Mouse (Mus musculus) heart, embryonic 10.5 days (tissue): ENCODE measurements around the gene Ap5s1. TPM values are rescaled to one million over a fixed set of nuclear protein-coding genes. Genes with fewer than 3 reads are reported as not detected.
A peak's percentile ranks its signal among the peaks of the same experiment; 100 is the strongest.

ENCODE experiments used
- DNase-seq: peaks from one replicate; pipeline ENCODE4 v3.0.0-alpha.2; 2017; ENCODE audit warnings: low spot score
- H3K27ac ChIP-seq: fragments of 300-500 bp; sonication (generic); 2 replicates; pipeline ENCODE4 v1.5.1; 2016; ENCODE audit warnings: mild to moderate bottlenecking
- H3K27me3 ChIP-seq: fragments of 300-500 bp; sonication (generic); 2 replicates; pipeline ENCODE4 v1.6.1; 2016; ENCODE audit warnings: mild to moderate bottlenecking; ENCODE audit not compliant: poor library complexity, insufficient read depth, severe bottlenecking
- H3K36me3 ChIP-seq: fragments of 300-500 bp; sonication (generic); 2 replicates; pipeline ENCODE4 v1.6.1; 2016; ENCODE audit warnings: mild to moderate bottlenecking, moderate library complexity
- H3K4me1 ChIP-seq: fragments of 300-500 bp; sonication (generic); 2 replicates; pipeline ENCODE4 v1.6.1; 2016; ENCODE audit warnings: mild to moderate bottlenecking
- H3K4me3 ChIP-seq: fragments of 300-500 bp; sonication (generic); 2 replicates; pipeline ENCODE4 v1.5.1; 2016; ENCODE audit warnings: mild to moderate bottlenecking, moderate library complexity
- H3K9me3 ChIP-seq: fragments of 300-500 bp; sonication (generic); 2 replicates; pipeline ENCODE4 v1.6.1; 2016; ENCODE audit warnings: mild to moderate bottlenecking, moderate library complexity
- WGBS: fragments of 180-500 bp; shearing (Covaris S2); methylation state at CpG from one replicate; pipeline ENCODE4 v1.1.7; 2016; 5-methylcytosine and 5-hydroxymethylcytosine counted together
- polyA plus RNA-seq: library from polyadenylated mRNA; unstranded; fragments of >200 nt; fragmentation: Nextera tagmentation; extraction: Ambion mirVana; gene quantifications from 2 replicates; pipeline ENCODE4 v1.2.1, GENCODE M21; 2016

The Ap5s1 gene
- polyA plus RNA-seq, 1 experiment from 2014 or later, result 23.6 TPM

- 50% methylated on average over 5 of the region's 5 CpGs for WGBS
- Histone ChIP-seq H3K4me3 (no peak overlapping the region), H3K4me1 (peaks cover 38% of the 10 kb centered on the region), H3K27me3 (no peaks in the 10 kb centered on the region), H3K9me3 (no peaks in the 10 kb centered on the region), H3K27ac (peak overlapping the region; percentile 69; the same call in 1 of the 2 replicates), H3K36me3 (peaks cover 41% of the 10 kb centered on the region)
- no peak for DNase-seq
These were observed 17.2 kb upstream of the Ap5s1 start for GRCm38 (mm10) chr2:131189521-131190309.

- Histone ChIP-seq H3K4me1 (peaks cover 38% of the 10 kb centered on the region), H3K36me3 (peaks cover 48% of the 10 kb centered on the region), H3K27ac (0 out of 2 replicates have a peak overlapping the region, but pooled peaks have one; percentile 69), H3K27me3 (no peaks in the 10 kb centered on the region), H3K9me3 (no peaks in the 10 kb centered on the region), H3K4me3 (no peak overlapping the region)
- WGBS, result 48% methylated on average over 10 of the region's 10 CpGs
- no peak for DNase-seq
These were observed 16.4 kb upstream of the Ap5s1 start for GRCm38 (mm10) chr2:131190344-131191004.

- no peak for DNase-seq
- Histone ChIP-seq H3K9me3 (no peaks in the 10 kb centered on the region), H3K36me3 (peaks cover 54% of the 10 kb centered on the region), H3K27me3 (no peaks in the 10 kb centered on the region), H3K4me3 (no peak overlapping the region), H3K27ac (0 out of 2 replicates have a peak overlapping the region, but pooled peaks have one; percentile 69), H3K4me1 (peaks cover 33% of the 10 kb centered on the region)
- 85% methylated on average over 7 of the region's 7 CpGs for WGBS
These were observed 15.9 kb upstream of the Ap5s1 start for GRCm38 (mm10) chr2:131191005-131191390.

GRCm38 (mm10) chr2:131196606-131197316 is 10.1 kb upstream of the Ap5s1 start:
- no peak for DNase-seq
- Histone ChIP-seq H3K27ac (no peak overlapping the region), H3K4me1 (no peaks in the 10 kb centered on the region), H3K4me3 (no peak overlapping the region), H3K27me3 (no peaks in the 10 kb centered on the region), H3K36me3 (peaks cover 64% of the 10 kb centered on the region), H3K9me3 (no peaks in the 10 kb centered on the region)
- WGBS, result 91% methylated on average over 16 of the region's 16 CpGs

GRCm38 (mm10) chr2:131200710-131201109 is 6.2 kb upstream of the Ap5s1 start:
- H3K27ac ChIP-seq, result no peak overlapping the region
- H3K4me3 ChIP-seq, result no peak overlapping the region
- H3K36me3 ChIP-seq, result peaks cover 28% of the 10 kb centered on the region
- H3K27me3 ChIP-seq, result no peaks in the 10 kb centered on the region
- no peaks in the 10 kb centered on the region for H3K9me3 ChIP-seq
- WGBS, result 80% methylated on average over 2 of the region's 2 CpGs
- DNase-seq, result no peak
- H3K4me1 ChIP-seq, result peaks cover 13% of the 10 kb centered on the region

- 89% methylated on average over 3 of the region's 3 CpGs for WGBS
These were observed 5.6 kb upstream of the Ap5s1 start for GRCm38 (mm10) chr2:131201262-131201661.

GRCm38 (mm10) chr2:131203816-131204409 is 3.0 kb upstream of the Ap5s1 start:
- Histone ChIP-seq H3K4me1 (peaks cover 14% of the 10 kb centered on the region), H3K36me3 (peaks cover 3% of the 10 kb centered on the region; the same call in 1 of the 2 replicates), H3K4me3 (no peak overlapping the region), H3K27me3 (no peaks in the 10 kb centered on the region), H3K9me3 (no peaks in the 10 kb centered on the region), H3K27ac (no peak overlapping the region)
- no peak for DNase-seq
- 83% methylated on average over 6 of the region's 6 CpGs for whole genome bisulfite sequencing

More at GRCm38 (mm10) chr2:131201262-131201661, 5.6 kb upstream of the Ap5s1 start:
- H3K4me3 ChIP-seq, result no peak overlapping the region
- H3K36me3 ChIP-seq, result peaks cover 22% of the 10 kb centered on the region
- DNase-seq, result no peak
- H3K9me3 ChIP-seq, result no peaks in the 10 kb centered on the region
- H3K4me1 ChIP-seq, result peaks cover 14% of the 10 kb centered on the region
- H3K27me3 ChIP-seq, result no peaks in the 10 kb centered on the region
- H3K27ac ChIP-seq, result peak overlapping the region; percentile 17; the same call in 1 of the 2 replicates

GRCm38 (mm10) chr2:131204410-131204981 is 2.4 kb upstream of the Ap5s1 start:
- H3K4me1 ChIP-seq, result peaks cover 19% of the 10 kb centered on the region

GRCm38 (mm10) chr2:131205521-131206182 is 1.2 kb upstream of the Ap5s1 start:
- no peak overlapping the region for H3K4me3 ChIP-seq
- no peaks in the 10 kb centered on the region for H3K9me3 ChIP-seq
- H3K27ac ChIP-seq, result peak overlapping the region; percentile 45; the same call in 1 of the 2 replicates
- 60% methylated on average over 8 of the region's 8 CpGs for WGBS
- DNase-seq, result peak; percentile 92
- H3K4me1 ChIP-seq, result peaks cover 25% of the 10 kb centered on the region
- H3K27me3 ChIP-seq, result no peaks in the 10 kb centered on the region
- H3K36me3 ChIP-seq, result no peaks in the 10 kb centered on the region

More at GRCm38 (mm10) chr2:131204410-131204981, 2.4 kb upstream of the Ap5s1 start:
- H3K4me3 ChIP-seq, result no peak overlapping the region
- WGBS, result 55% methylated on average over 7 of the region's 7 CpGs
- no peaks in the 10 kb centered on the region for H3K27me3 ChIP-seq
- H3K27ac ChIP-seq, result peak overlapping the region; percentile 49
- peaks cover 3% of the 10 kb centered on the region; the same call in 1 of the 2 replicates for H3K36me3 ChIP-seq
- H3K9me3 ChIP-seq, result no peaks in the 10 kb centered on the region
- no peak for DNase-seq

- WGBS, result 95% methylated on average over 2 of the region's 2 CpGs
- Histone ChIP-seq H3K4me3 (no peak overlapping the region), H3K27me3 (no peaks in the 10 kb centered on the region), H3K4me1 (peaks cover 42% of the 10 kb centered on the region), H3K27ac (no peak overlapping the region), H3K36me3 (peaks cover 11% of the 10 kb centered on the region), H3K9me3 (no peaks in the 10 kb centered on the region)
- DNase-seq, result no peak
These were observed 1.5 kb downstream of the Ap5s1 start for GRCm38 (mm10) chr2:131208356-131208755.

GRCm38 (mm10) chr2:131209125-131209795 is 2.4 kb downstream of the Ap5s1 start:
- Histone ChIP-seq H3K27ac (peak overlapping the region; percentile 93), H3K4me3 (peak overlapping the region; percentile 61; the same call in 1 of the 2 replicates), H3K27me3 (no peaks in the 10 kb centered on the region), H3K36me3 (peaks cover 19% of the 10 kb centered on the region), H3K4me1 (peaks cover 51% of the 10 kb centered on the region), H3K9me3 (no peaks in the 10 kb centered on the region)
- no peak for DNase-seq
- 75% methylated on average over 4 of the region's 4 CpGs for WGBS
